7 mouse cellular contexts compared by ENCODE assay signal in genomic region chr17:35667334-35668065, GRCm38 (mm10). TPM values are rescaled to one million over a fixed set of nuclear protein-coding genes. Genes with fewer than 3 reads are reported as not detected.
A peak's percentile ranks its signal among the peaks of the same experiment; 100 is the strongest.
DNase-seq lines count a peak whose midpoint lies in the region; ATAC-seq lines count a peak whose summit lies in the region.

Gene Vars2 (minus strand): TSS chr17:35667592.

- no peaks in the 10 kb centered on the region for H3K27me3 ChIP-seq in embryonic facial prominence, embryonic 11.5 days (ENCODE audit: control insufficient read depth, insufficient read depth, low read length)
- H3K27me3 ChIP-seq in limb, embryonic 11.5 days (ENCODE audit: control insufficient read depth, insufficient read depth, low read length), result no peaks in the 10 kb centered on the region
- no peaks in the 10 kb centered on the region for H3K27me3 ChIP-seq in midbrain, embryonic 14.5 days (ENCODE audit: control insufficient read depth, insufficient read depth, low read length)

- H3K9me3 ChIP-seq in embryonic facial prominence, embryonic 11.5 days (replicated peaks; ENCODE audit: control insufficient read depth, low read length), result no peaks in the 10 kb centered on the region
- H3K9me3 ChIP-seq in limb, embryonic 11.5 days (ENCODE audit: control insufficient read depth, low read length), result no peaks in the 10 kb centered on the region
- H3K9me3 ChIP-seq in midbrain, embryonic 14.5 days (ENCODE audit: control insufficient read depth, low read length), result no peaks in the 10 kb centered on the region

- DNase-seq in adrenal gland, postnatal 14 days, result peak; percentile 98
- DNase-seq in embryonic facial prominence, embryonic 11.5 days (ENCODE audit: low spot score), result peak; percentile 96
- DNase-seq in heart, adult 11 months, result peak; percentile 100
- peak; percentile 99 for DNase-seq in kidney, adult 18-20 months
- peak; percentile 97 for DNase-seq in limb, embryonic 11.5 days (ENCODE audit: low spot score)
- DNase-seq in midbrain, embryonic 14.5 days, result peak; percentile 99
- DNase-seq in spleen, adult 18-20 months, result peak; percentile 94 to 99

- 1% methylated on average over 61 of the region's 61 CpGs for WGBS in embryonic facial prominence, embryonic 11.5 days
- under 1% methylated on average over 61 of the region's 61 CpGs for WGBS in limb, embryonic 11.5 days
- WGBS in midbrain, embryonic 14.5 days, result under 1% methylated on average over 61 of the region's 61 CpGs

- H3K9ac ChIP-seq in embryonic facial prominence, embryonic 11.5 days (replicated peaks; ENCODE audit: low read length), result peak within 1 kb of the TSS; percentile 79
- H3K9ac ChIP-seq in limb, embryonic 11.5 days (ENCODE audit: low read length), result peak within 1 kb of the TSS; percentile 71
- H3K9ac ChIP-seq in midbrain, embryonic 14.5 days (replicated peaks; ENCODE audit: low read length), result peak within 1 kb of the TSS; percentile 72

- peak within 1 kb of the TSS; percentile 57 for H3K4me3 ChIP-seq in embryonic facial prominence, embryonic 11.5 days (ENCODE audit: low read depth, low read length)
- peak within 1 kb of the TSS; percentile 52 for H3K4me3 ChIP-seq in limb, embryonic 11.5 days (ENCODE audit: low read depth, low read length)
- H3K4me3 ChIP-seq in midbrain, embryonic 14.5 days (replicated peaks; ENCODE audit: low read depth, low read length), result peak within 1 kb of the TSS; percentile 74

- peak within 1 kb of the TSS; percentile 81 for H3K4me2 ChIP-seq in embryonic facial prominence, embryonic 11.5 days (ENCODE audit: low read depth, low read length)
- peak within 1 kb of the TSS; percentile 94 for H3K4me2 ChIP-seq in limb, embryonic 11.5 days (ENCODE audit: low read depth, severe bottlenecking)
- H3K4me2 ChIP-seq in midbrain, embryonic 14.5 days (ENCODE audit: low read length), result peak within 1 kb of the TSS; percentile 96

- H3K36me3 ChIP-seq in embryonic facial prominence, embryonic 11.5 days (replicated peaks; ENCODE audit: control insufficient read depth, insufficient read depth, low read depth, low read length), result no peaks in the 10 kb centered on the region
- H3K36me3 ChIP-seq in limb, embryonic 11.5 days (ENCODE audit: control insufficient read depth, insufficient read depth, low read length), result peaks cover 10% of the 10 kb centered on the region
- peaks cover 26% of the 10 kb centered on the region for H3K36me3 ChIP-seq in midbrain, embryonic 14.5 days (ENCODE audit: control insufficient read depth, insufficient read depth, low read length)

- no peaks in the 10 kb centered on the region for H3K4me1 ChIP-seq in embryonic facial prominence, embryonic 11.5 days (ENCODE audit: control insufficient read depth, insufficient read depth, low read length)
- peaks cover 6% of the 10 kb centered on the region; the same call in 1 of the 2 replicates for H3K4me1 ChIP-seq in limb, embryonic 11.5 days (ENCODE audit: control insufficient read depth, insufficient read depth, low read length)
- peaks cover 11% of the 10 kb centered on the region for H3K4me1 ChIP-seq in midbrain, embryonic 14.5 days (ENCODE audit: control insufficient read depth, insufficient read depth, low read length)

- peak; percentile 85 for ATAC-seq in embryonic facial prominence, embryonic 11.5 days (replicated peaks; ENCODE audit: insufficient number of reproducible peaks, low FRiP score, low TSS enrichment, low read depth)
- peak; percentile 84 for ATAC-seq in limb, embryonic 11.5 days (ENCODE audit: insufficient number of reproducible peaks, low FRiP score, low TSS enrichment, low read depth)
- peak; percentile 91 for ATAC-seq in midbrain, embryonic 14.5 days (ENCODE audit: low FRiP score, low TSS enrichment)

- peak within 1 kb of the TSS; percentile 41 for H3K27ac ChIP-seq in embryonic facial prominence, embryonic 11.5 days (replicated peaks; ENCODE audit: low read depth, low read length)
- peak within 1 kb of the TSS; percentile 53 for H3K27ac ChIP-seq in limb, embryonic 11.5 days (replicated peaks; ENCODE audit: low read depth, low read length)
- H3K27ac ChIP-seq in midbrain, embryonic 14.5 days (replicated peaks; ENCODE audit: low read depth, low read length), result peak within 1 kb of the TSS; percentile 84

RNA-seq across cellular contexts. Expression of gene Vars2, which starts in this region (rescaled TPM):
- total RNA-seq in adrenal gland, postnatal 14 days (2021), result 49.6 and 52.0 TPM in 2 replicates
- polyA plus RNA-seq in embryonic facial prominence, embryonic 11.5 days (2014; fragmentation: Nextera tagmentation; extraction: Ambion mirVana), result 9.1 and 10.4 TPM in 2 replicates
- polyA plus RNA-seq in limb, embryonic 11.5 days (2014; fragmentation: Nextera tagmentation; extraction: Ambion mirVana), result 17.6 and 17.9 TPM in 2 replicates
- polyA plus RNA-seq in midbrain, embryonic 14.5 days (2014; fragmentation: Nextera tagmentation; extraction: Ambion mirVana), result 9.5 and 14.8 TPM in 2 replicates

Comparison
In these comparisons a context has a peak if more than half of its experiments do, and no peak if none do; other contexts are left out.
1. Peak in every context shown above with its lines: DNase-seq, ATAC-seq, H3K4me3 ChIP-seq and H3K27ac ChIP-seq.